Mouse (Mus musculus): Measurements from ENCODE around the gene Atp7b. TPM values are rescaled to one million over a fixed set of nuclear protein-coding genes. Genes with fewer than 3 reads are reported as not detected.

Atp7b gene
- polyA plus RNA-seq (2017; shearing (Covaris generic)) = under 1 TPM; 0.04 to 0.10 TPM

DNA sequence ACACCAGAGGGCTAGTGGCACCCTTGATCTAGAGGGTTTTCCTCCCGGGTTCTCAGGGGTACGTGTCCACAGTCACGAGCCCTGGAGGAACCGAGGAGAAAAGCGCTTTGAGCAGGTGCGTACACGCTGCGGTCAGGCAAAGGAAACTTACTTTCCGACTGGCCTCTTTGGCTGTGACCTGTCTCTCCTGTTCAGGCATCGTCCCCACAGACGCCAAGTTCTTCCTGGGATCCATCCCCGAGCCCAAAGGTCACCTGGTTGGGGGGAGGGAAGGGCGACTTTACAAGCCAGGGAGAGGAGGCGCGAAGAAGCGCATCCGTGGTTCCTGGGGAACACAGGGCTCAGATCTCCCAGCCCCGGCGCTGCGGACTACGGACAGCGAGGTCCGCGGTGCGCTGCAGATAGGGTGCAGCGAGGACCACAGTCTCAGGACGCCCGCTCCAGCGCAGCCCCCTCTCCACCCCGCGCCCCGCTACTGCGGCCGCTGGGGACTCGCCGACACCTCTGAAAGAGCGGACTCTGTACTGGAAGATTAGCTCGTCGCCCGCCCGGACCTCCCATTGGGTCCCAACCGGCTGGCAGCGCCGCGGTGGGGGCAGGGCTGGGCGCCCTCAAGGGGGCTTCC, at the start of gene Atp7b:
Atp7b (minus strand) TSS at position 485 of the 625 bp plus-strand sequence.

DNA sequence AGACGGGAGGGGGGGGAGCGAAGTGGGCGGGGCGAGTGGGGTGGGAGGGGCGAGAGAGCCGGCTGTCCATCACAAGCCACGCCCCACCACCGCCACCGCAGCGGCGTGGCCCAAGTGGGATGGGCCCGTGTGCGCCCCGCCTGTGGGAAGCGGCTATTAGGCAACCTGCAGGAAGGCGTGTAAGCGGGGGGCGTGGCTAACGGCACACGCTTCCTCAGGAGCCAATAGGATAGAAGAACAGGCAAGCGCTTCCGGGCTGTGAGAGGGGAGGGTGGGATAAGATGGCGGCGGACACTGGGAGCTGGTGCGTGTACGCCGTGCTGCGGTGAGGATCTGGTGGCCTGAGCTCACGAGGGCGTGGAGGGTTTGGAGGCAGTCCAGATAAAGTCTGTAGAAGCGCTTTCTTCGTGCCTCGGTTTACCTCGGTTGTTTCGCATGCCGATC, 363 bp upstream of the Atp7b start, which contains the start of gene Alg11:
Alg11 (plus strand) TSS at position 276 of the 444 bp plus-strand sequence.

DNA sequence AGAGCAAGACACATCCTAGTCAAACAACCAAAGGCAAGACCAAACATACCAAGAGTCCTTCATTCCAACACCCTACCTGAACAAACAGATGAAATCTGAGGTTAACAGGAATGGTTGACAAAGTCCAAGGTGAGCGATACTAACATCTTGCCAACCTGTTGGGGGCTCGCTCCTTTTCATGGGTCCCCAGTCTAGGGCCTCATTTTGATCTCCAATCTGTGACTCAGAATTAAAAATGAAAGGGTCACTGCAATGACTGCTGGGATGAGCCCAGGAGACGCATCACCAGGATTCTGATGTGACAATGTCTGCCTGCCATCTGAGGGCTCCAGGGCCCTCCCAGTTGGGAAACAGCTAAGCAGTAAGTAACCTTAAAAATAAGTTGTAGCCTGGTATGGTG, 90.6 kb downstream of the Atp7b start, which contains the start of gene Ccdc70:
Ccdc70 (plus strand) TSS at position 301 of the 400 bp plus-strand sequence.

DNA sequence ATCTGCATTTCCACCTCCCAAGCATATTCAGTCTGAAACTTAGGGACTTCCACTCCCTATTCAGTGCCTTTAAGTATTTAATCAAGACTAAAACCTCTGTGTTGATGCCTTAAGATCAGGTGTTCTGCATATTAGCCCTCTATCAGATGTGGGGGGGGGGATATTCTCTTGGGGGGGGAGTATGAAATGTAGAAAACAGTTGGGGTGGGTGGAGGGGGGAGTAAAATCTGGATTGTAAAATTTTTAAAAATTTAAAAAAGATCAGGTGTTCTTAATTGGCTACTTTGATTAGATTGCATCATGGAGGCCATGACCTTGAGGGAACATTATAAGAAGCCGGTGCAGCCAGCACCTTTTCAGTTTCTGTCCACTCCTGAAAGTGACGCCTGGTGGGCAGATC, 101.7 kb downstream of the Atp7b start, which contains the start of gene Fam90a1a:
Fam90a1a (plus strand) TSS at position 301 of the 400 bp plus-strand sequence.

DNA sequence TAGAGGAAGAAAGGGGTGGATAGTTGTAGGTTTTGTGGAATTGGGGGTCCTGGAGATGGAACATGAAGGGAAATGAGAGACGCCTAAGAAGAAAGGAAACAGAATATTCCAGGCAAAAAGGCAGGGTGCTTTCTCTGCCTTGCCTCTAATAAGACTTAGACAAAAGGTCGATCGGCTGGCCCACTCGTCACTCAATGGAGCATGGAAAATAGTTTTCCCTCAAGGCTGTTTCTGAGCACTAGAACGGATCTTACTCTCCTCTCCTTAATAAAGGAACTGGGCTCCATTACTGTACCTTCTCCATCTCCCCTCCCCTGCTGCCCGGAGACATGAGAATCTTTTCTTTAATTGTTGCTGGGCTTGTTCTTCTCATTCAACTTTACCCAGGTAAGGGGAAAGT, 113.6 kb downstream of the Atp7b start, which contains the start of gene Defb13:
Defb13 (plus strand) TSS at position 301 of the 400 bp plus-strand sequence.

Other genes with a start within 250 kb of the Atp7b start
- not detected for gene Defb50, start 236.8 kb downstream of the Atp7b start, polyA plus RNA-seq (2017; shearing (Covaris generic))
- gene Defb2, start 220.4 kb downstream of the Atp7b start, polyA plus RNA-seq (2017; shearing (Covaris generic)) = not detected
- not detected for gene Defb10, start 201.4 kb downstream of the Atp7b start, polyA plus RNA-seq (2017; shearing (Covaris generic))
- gene Defb9, start 174.9 kb downstream of the Atp7b start, polyA plus RNA-seq (2017; shearing (Covaris generic)) = not detected
- not detected for gene Defb11, start 153.9 kb downstream of the Atp7b start, polyA plus RNA-seq (2017; shearing (Covaris generic))
- gene Defb15, start 127.6 kb downstream of the Atp7b start, polyA plus RNA-seq (2017; shearing (Covaris generic)) = not detected
- not detected for gene Defb35, start 122.0 kb downstream of the Atp7b start, polyA plus RNA-seq (2017; shearing (Covaris generic))
- not detected for gene Defb13, start 113.5 kb downstream of the Atp7b start, polyA plus RNA-seq (2017; shearing (Covaris generic))
- under 1 TPM in 1 of 2 experiments, not detected in 1; 0.25 TPM for gene Fam90a1a, start 101.6 kb downstream of the Atp7b start, polyA plus RNA-seq (2017; shearing (Covaris generic))
- gene Ccdc70, start 90.5 kb downstream of the Atp7b start, polyA plus RNA-seq (2017; shearing (Covaris generic)) = not detected
- 1 to 10 TPM; 7.6 to 9.9 TPM for gene Alg11, start 416 bp upstream of the Atp7b start, polyA plus RNA-seq (2017; shearing (Covaris generic))
- gene Nek5, start 64.7 kb upstream of the Atp7b start, polyA plus RNA-seq (2017; shearing (Covaris generic)) = under 1 TPM; 0.15 to 0.17 TPM
- gene Nek3, start 106.1 kb upstream of the Atp7b start, polyA plus RNA-seq (2017; shearing (Covaris generic)) = 1 to 10 TPM; 3.7 to 5.2 TPM
- gene Ckap2, start 125.5 kb upstream of the Atp7b start, polyA plus RNA-seq (2017; shearing (Covaris generic)) = 1 to 10 TPM; 7.1 to 8.5 TPM
- gene Vps36, start 132.5 kb upstream of the Atp7b start, polyA plus RNA-seq (2017; shearing (Covaris generic)) = 10 to 100 TPM; 38.3 to 46.4 TPM
- gene Thsd1, start 167.0 kb upstream of the Atp7b start, polyA plus RNA-seq (2017; shearing (Covaris generic)) = under 1 TPM; 0.26 to 0.44 TPM
- gene Tpte, start 223.1 kb upstream of the Atp7b start, polyA plus RNA-seq (2017; shearing (Covaris generic)) = not detected

Data from activated CD4-positive, CD25-positive, alpha-beta regulatory T cell (primary cell).